ENCODE assay signal across 8 mouse cellular contexts in the genomic region with DNA sequence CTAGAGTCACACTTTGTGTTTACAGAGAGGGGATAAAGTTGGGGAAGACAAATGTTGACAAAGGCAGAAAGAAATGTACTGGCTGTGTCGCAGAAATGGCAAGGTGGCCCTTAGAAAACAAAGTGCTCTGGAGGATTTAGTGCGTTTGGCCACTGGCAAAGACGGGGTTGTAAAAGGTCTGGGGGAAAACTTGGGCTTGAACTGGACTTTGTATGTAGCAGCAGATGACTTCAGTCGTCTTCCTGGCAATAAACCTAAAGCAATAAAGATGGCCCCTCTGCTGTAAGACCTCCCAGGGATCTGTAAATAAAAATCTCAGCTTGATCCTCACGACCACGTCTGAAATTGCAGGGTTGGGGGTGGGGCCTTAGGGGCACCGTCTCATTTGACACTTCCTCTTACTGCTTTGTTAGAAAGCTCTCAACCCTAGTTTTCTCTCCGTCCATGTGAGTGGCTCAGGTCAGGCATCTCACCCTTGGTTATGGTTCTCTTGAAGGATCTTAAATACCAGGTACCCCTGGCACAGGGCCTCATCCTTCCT. TPM values are rescaled to one million over a fixed set of nuclear protein-coding genes. Genes with fewer than 3 reads are reported as not detected.
A peak's percentile ranks its signal among the peaks of the same experiment; 100 is the strongest.
DNase-seq lines count a peak whose midpoint lies in the region; ATAC-seq and TF ChIP-seq lines count a peak whose summit lies in the region.

No protein-coding gene starts in this region.

- H3K9ac ChIP-seq in neural tube, embryonic 11.5 days (ENCODE audit: low read length) = peak overlapping the region; percentile 56; the same call in 1 of the 2 replicates
- peak overlapping the region; percentile 48; the same call in 1 of the 2 replicates for H3K9ac ChIP-seq in liver, embryonic 14.5 days (replicated peaks)

- no peaks in the 10 kb centered on the region for H3K9me3 ChIP-seq in neural tube, embryonic 11.5 days (ENCODE audit: control insufficient read depth, low read length)
- no peaks in the 10 kb centered on the region for H3K9me3 ChIP-seq in liver, embryonic 14.5 days (ENCODE audit: control insufficient read depth, low read length)

- no peak for ATAC-seq in cerebellum, adult (ENCODE audit: insufficient number of reproducible peaks, low FRiP score, low TSS enrichment)
- ATAC-seq in neural tube, embryonic 11.5 days (ENCODE audit: insufficient read depth, low FRiP score, low TSS enrichment) = no peak
- no peak for ATAC-seq in liver, embryonic 14.5 days (ENCODE audit: insufficient read depth)
- ATAC-seq in megakaryocyte progenitor cell, adult 5-6 weeks (replicated peaks; ENCODE audit: poor library complexity) = no peak

- TF ChIP-seq EP300 in liver, embryonic 14.5 days (IDR thresholded peaks at IDR 0.05; ENCODE audit: low read depth) = no peak

- H3K27me3 ChIP-seq in neural tube, embryonic 11.5 days (ENCODE audit: control insufficient read depth, insufficient read depth, low read length) = peaks cover 5% of the 10 kb centered on the region
- H3K27me3 ChIP-seq in liver, embryonic 14.5 days (ENCODE audit: control insufficient read depth, insufficient read depth, low read length) = peaks cover 16% of the 10 kb centered on the region

- DNase-seq in cerebellum, adult 9-10 months = peak; percentile 52
- no peak for DNase-seq in neural tube, embryonic 11.5 days (ENCODE audit: low spot score)
- no peak for DNase-seq in neural tube, embryonic 10.5 days (ENCODE audit: extremely low spot score, low spot score)
- no peak for DNase-seq in liver, embryonic 14.5 days (ENCODE audit: low read depth in 3 of 3, low spot score in 3 of 3)
- DNase-seq in cerebellum, adult 11-12 months = no peak
- no peak for DNase-seq in layer of hippocampus, postnatal 14 days (ENCODE audit: low spot score in 2 of 2)

- H3K36me3 ChIP-seq in neural tube, embryonic 11.5 days (ENCODE audit: control insufficient read depth, insufficient read depth, low read length) = no peaks in the 10 kb centered on the region
- no peaks in the 10 kb centered on the region for H3K36me3 ChIP-seq in liver, embryonic 14.5 days (replicated peaks; ENCODE audit: control insufficient read depth, insufficient read depth, low read depth)

- peaks cover 7% of the 10 kb centered on the region for H3K4me1 ChIP-seq in neural tube, embryonic 11.5 days (ENCODE audit: control insufficient read depth, insufficient read depth, low read length)
- peaks cover 11 to 28% of the 10 kb centered on the region in 2 experiments for H3K4me1 ChIP-seq in liver, embryonic 14.5 days (replicated peaks; ENCODE audit: control insufficient read depth in 2 of 2, insufficient read depth in 2 of 2, low read length in 1 of 2)

- TF ChIP-seq CTCF in liver, embryonic 14.5 days (IDR thresholded peaks at IDR 0.05; ENCODE audit: low read depth) = no peak

- H3K27ac ChIP-seq in neural tube, embryonic 11.5 days (ENCODE audit: low read depth, low read length) = no peak overlapping the region
- no peak overlapping the region for H3K27ac ChIP-seq in liver, embryonic 14.5 days

- peak overlapping the region; percentile 35 for H3K4me3 ChIP-seq in neural tube, embryonic 11.5 days (ENCODE audit: low read depth, low read length)
- H3K4me3 ChIP-seq in liver, embryonic 14.5 days (ENCODE audit: insufficient read depth in 1 of 2, low read depth in 2 of 2, low read length in 2 of 2) = no peak overlapping the region

- WGBS in neural tube, embryonic 11.5 days = 15% methylated on average over 8 of the region's 8 CpGs
- 27% methylated on average over 8 of the region's 8 CpGs for WGBS in liver, embryonic 14.5 days (ENCODE audit: insufficient replicate concordance)

- H3K4me2 ChIP-seq in neural tube, embryonic 11.5 days (ENCODE audit: low read depth) = peak overlapping the region; percentile 54
- peak overlapping the region; percentile 79; the same call in 1 of the 2 replicates for H3K4me2 ChIP-seq in liver, embryonic 14.5 days (ENCODE audit: low read depth)

RNA-seq across cellular contexts. Expression of a gene that starts 6.7 kb away (rescaled TPM):
- 3.1 and 3.6 TPM in 2 replicates for polyA plus RNA-seq in neural tube, embryonic 11.5 days (2014; fragmentation: Nextera tagmentation; extraction: Ambion mirVana)
- 0.09 and 0.20 TPM in 2 replicates for polyA plus RNA-seq in liver, embryonic 14.5 days (2012; rRNA removed)
- polyA plus RNA-seq in liver, embryonic 14.5 days (2014; fragmentation: Nextera tagmentation; extraction: Ambion mirVana) = 0.06 and 0.10 TPM in 2 replicates
- total RNA-seq in megakaryocyte progenitor cell, adult 5-6 weeks (2015) = 0.07 and 0.34 TPM in 2 replicates
- 0.14 TPM in 1 of 2 replicates, not detected in the other for total RNA-seq in megakaryocyte progenitor cell, adult 5-6 weeks (2017)
- 10 to 100 TPM; 15.2 to 18.6 TPM for total RNA-seq in layer of hippocampus, postnatal 14 days (2021)

RNA-seq across cellular contexts. Expression of a gene that starts 7.5 kb away (rescaled TPM):
- 27.8 and 28.8 TPM in 2 replicates for polyA plus RNA-seq in neural tube, embryonic 11.5 days (2014; fragmentation: Nextera tagmentation; extraction: Ambion mirVana)
- 0.30 and 0.74 TPM in 2 replicates for polyA plus RNA-seq in liver, embryonic 14.5 days (2012; rRNA removed)
- 0.59 and 0.66 TPM in 2 replicates for polyA plus RNA-seq in liver, embryonic 14.5 days (2014; fragmentation: Nextera tagmentation; extraction: Ambion mirVana)
- total RNA-seq in megakaryocyte progenitor cell, adult 5-6 weeks (2015) = 4.3 and 6.2 TPM in 2 replicates
- 5.1 and 7.1 TPM in 2 replicates for total RNA-seq in megakaryocyte progenitor cell, adult 5-6 weeks (2017)
- total RNA-seq in layer of hippocampus, postnatal 14 days (2021) = 10 to 100 TPM; 71.7 to 76.9 TPM

RNA-seq across cellular contexts. Expression of a gene that starts 9.0 kb away (rescaled TPM):
- polyA plus RNA-seq in neural tube, embryonic 11.5 days (2014; fragmentation: Nextera tagmentation; extraction: Ambion mirVana) = 195 and 215 TPM in 2 replicates
- 49.6 and 62.9 TPM in 2 replicates for polyA plus RNA-seq in liver, embryonic 14.5 days (2012; rRNA removed)
- polyA plus RNA-seq in liver, embryonic 14.5 days (2014; fragmentation: Nextera tagmentation; extraction: Ambion mirVana) = 101 and 106 TPM in 2 replicates
- 117 and 136 TPM in 2 replicates for total RNA-seq in megakaryocyte progenitor cell, adult 5-6 weeks (2015)
- total RNA-seq in megakaryocyte progenitor cell, adult 5-6 weeks (2017) = 87.2 and 103 TPM in 2 replicates
- total RNA-seq in layer of hippocampus, postnatal 14 days (2021) = 10 to 100 TPM; 65.5 to 79.1 TPM

RNA-seq across cellular contexts. Expression of a gene that starts 9.2 kb away (rescaled TPM):
- polyA plus RNA-seq in neural tube, embryonic 11.5 days (2014; fragmentation: Nextera tagmentation; extraction: Ambion mirVana) = 23.5 TPM in 2 replicates
- polyA plus RNA-seq in liver, embryonic 14.5 days (2012; rRNA removed) = 7.8 and 9.8 TPM in 2 replicates
- polyA plus RNA-seq in liver, embryonic 14.5 days (2014; fragmentation: Nextera tagmentation; extraction: Ambion mirVana) = 5.0 and 6.5 TPM in 2 replicates
- 30.5 and 49.5 TPM in 2 replicates for total RNA-seq in megakaryocyte progenitor cell, adult 5-6 weeks (2015)
- total RNA-seq in megakaryocyte progenitor cell, adult 5-6 weeks (2017) = 26.9 and 29.8 TPM in 2 replicates
- total RNA-seq in layer of hippocampus, postnatal 14 days (2021) = 10 to 100 TPM; 15.3 to 16.9 TPM

RNA-seq across cellular contexts. Expression of a gene that starts 36.4 kb away (rescaled TPM):
- 57.3 and 60.1 TPM in 2 replicates for polyA plus RNA-seq in neural tube, embryonic 11.5 days (2014; fragmentation: Nextera tagmentation; extraction: Ambion mirVana)
- polyA plus RNA-seq in liver, embryonic 14.5 days (2012; rRNA removed) = 13.7 and 14.3 TPM in 2 replicates
- 1.9 and 2.4 TPM in 2 replicates for polyA plus RNA-seq in liver, embryonic 14.5 days (2014; fragmentation: Nextera tagmentation; extraction: Ambion mirVana)
- total RNA-seq in megakaryocyte progenitor cell, adult 5-6 weeks (2015) = 17.0 and 22.4 TPM in 2 replicates
- total RNA-seq in megakaryocyte progenitor cell, adult 5-6 weeks (2017) = 19.9 and 38.2 TPM in 2 replicates
- 100 to 1,000 TPM; 519 to 534 TPM for total RNA-seq in layer of hippocampus, postnatal 14 days (2021)

Comparison
In these comparisons a context has a peak if more than half of its experiments do, and no peak if none do; other contexts are left out.
1. RNA of a gene that starts 6.7 kb away (total RNA-seq): 15.2 to 18.6 TPM in layer of hippocampus, postnatal 14 days; 0.07 to 0.34 TPM in megakaryocyte progenitor cell, adult 5-6 weeks; every median in the first group is over 10 times any median in the second.
2. RNA of a gene that starts 7.5 kb away (total RNA-seq): 71.7 to 76.9 TPM in layer of hippocampus, postnatal 14 days; 4.3 to 7.1 TPM in megakaryocyte progenitor cell, adult 5-6 weeks; every median in the first group is over 4 times any median in the second.